Comparison of ENCODE assay signal across 12 mouse cellular contexts in the genomic region with DNA sequence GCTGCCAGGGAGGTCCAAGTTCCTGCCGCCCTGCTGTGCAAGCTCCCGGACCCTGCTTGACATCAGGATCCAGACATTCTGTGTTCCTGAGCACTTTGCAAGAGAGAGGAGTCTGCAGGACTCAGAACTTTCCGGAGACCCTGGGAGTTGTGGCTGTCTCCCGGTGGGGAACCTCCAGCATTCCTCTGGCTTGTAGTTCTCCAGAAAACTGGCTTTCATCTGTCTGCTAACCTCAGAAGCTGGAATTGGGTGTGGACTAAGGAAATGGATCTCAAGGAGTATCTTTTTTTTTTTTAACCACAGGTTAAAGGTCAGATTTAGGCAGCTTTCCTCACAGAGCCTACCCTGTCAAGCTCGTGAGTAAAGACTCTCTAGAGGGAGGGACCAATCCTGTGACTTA.
"Had no signal": no experiment of that assay in that cellular context is flagged by ENCODE, and none has a peak within 500 bp of the region (broad histone marks: within the 10 kb centered on the region; RNA-seq: fewer than 3 reads in every experiment).

No protein-coding gene starts in this region.

- H3K4me3 ChIP-seq: limb, embryonic 13.5 days; liver, embryonic 15.5 days; neural tube, embryonic 12.5 days had no signal

- H3K4me2 ChIP-seq: limb, embryonic 13.5 days; liver, embryonic 11.5 days; liver, embryonic 15.5 days; neural tube, embryonic 12.5 days had no signal

- ATAC-seq: lung, postnatal 0 days had no signal

- DNase-seq: kidney, postnatal 25 days; layer of hippocampus, adult 9-11 months; lung, adult 2 months; lung, postnatal 36 days; midbrain, embryonic 14.5 days; right cerebral cortex, postnatal 14 days; thymus, postnatal 4 days had no signal

- H3K27me3 ChIP-seq: limb, embryonic 13.5 days; liver, embryonic 15.5 days; neural tube, embryonic 12.5 days had no signal

- H3K36me3 ChIP-seq: limb, embryonic 13.5 days; neural tube, embryonic 12.5 days had no signal

- H3K9me3 ChIP-seq: limb, embryonic 13.5 days; liver, embryonic 15.5 days; neural tube, embryonic 12.5 days had no signal

- H3K27ac ChIP-seq: limb, embryonic 13.5 days; liver, embryonic 15.5 days; neural tube, embryonic 12.5 days had no signal

- H3K9ac ChIP-seq: limb, embryonic 13.5 days; liver, embryonic 15.5 days; neural tube, embryonic 12.5 days had no signal
